Comparison of ENCODE assay signal across 8 mouse cellular contexts in the genomic region with DNA sequence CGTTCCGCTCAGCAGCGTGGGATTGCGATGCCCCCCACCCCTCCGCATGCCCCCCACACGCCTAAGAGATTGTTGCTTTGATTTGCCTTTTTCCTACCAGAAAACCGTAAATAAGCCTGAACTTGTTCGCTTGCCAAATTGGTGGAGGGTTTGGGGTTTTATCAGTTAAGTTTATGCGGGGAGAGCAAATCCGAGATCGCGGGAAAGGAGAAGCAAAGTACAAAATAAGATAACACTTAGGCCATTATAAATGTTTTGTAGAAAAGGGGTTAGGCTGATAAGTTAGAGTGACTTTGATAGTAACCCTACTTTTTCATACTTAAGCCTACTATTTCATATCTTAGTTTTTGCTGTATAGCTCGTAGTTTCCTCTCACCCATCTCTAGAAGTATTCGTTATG. TPM values are rescaled to one million over a fixed set of nuclear protein-coding genes. Genes with fewer than 3 reads are reported as not detected.
A peak's percentile ranks its signal among the peaks of the same experiment; 100 is the strongest.
DNase-seq lines count a peak whose midpoint lies in the region; ATAC-seq and TF ChIP-seq lines count a peak whose summit lies in the region.

No protein-coding gene starts in this region.

- no peak for TF ChIP-seq POLR2A in bone marrow macrophage, adult 2 months (IDR thresholded peaks at IDR 0.05; ENCODE audit: borderline replicate concordance, low read depth, low read length)

- no peak for DNase-seq in kidney, adult 18-20 months
- DNase-seq in hindbrain, embryonic 14.5 days (ENCODE audit: low spot score) = no peak
- no peak for DNase-seq in midbrain, embryonic 14.5 days
- DNase-seq in layer of hippocampus, adult 8-10 months (ENCODE audit: low spot score in 2 of 2) = no peak
- DNase-seq in right cerebral cortex, postnatal 4 days = no peak

- peaks cover 12% of the 10 kb centered on the region; the same call in 1 of the 2 replicates for H3K27me3 ChIP-seq in kidney, embryonic 16.5 days (ENCODE audit: insufficient read depth, low read length)
- peaks cover 45% of the 10 kb centered on the region for H3K27me3 ChIP-seq in hindbrain, embryonic 14.5 days (ENCODE audit: control insufficient read depth, insufficient read depth, low read length)
- peaks cover 5% of the 10 kb centered on the region; the same call in 1 of the 2 replicates for H3K27me3 ChIP-seq in midbrain, embryonic 14.5 days (ENCODE audit: control insufficient read depth, insufficient read depth, low read length)

- H3K4me3 ChIP-seq in kidney, embryonic 16.5 days (ENCODE audit: low read length) = peak overlapping the region; percentile 65
- peak overlapping the region; percentile 83 for H3K4me3 ChIP-seq in bone marrow macrophage, adult 2 months (ENCODE audit: insufficient read depth, low read length)
- H3K4me3 ChIP-seq in hindbrain, embryonic 14.5 days (replicated peaks; ENCODE audit: low read length) = peak overlapping the region; percentile 54
- peak overlapping the region; percentile 51 for H3K4me3 ChIP-seq in midbrain, embryonic 14.5 days (replicated peaks; ENCODE audit: low read depth, low read length)

- peak overlapping the region; percentile 94; the same call in 1 of the 2 replicates for H3K27ac ChIP-seq in kidney, embryonic 16.5 days (ENCODE audit: low read length)
- no peak overlapping the region; the same call in 1 of the 2 replicates for H3K27ac ChIP-seq in bone marrow macrophage, adult 2 months (ENCODE audit: insufficient read depth, low read depth, low read length)
- H3K27ac ChIP-seq in hindbrain, embryonic 14.5 days = peak overlapping the region; percentile 90; the same call in 1 of the 2 replicates
- H3K27ac ChIP-seq in midbrain, embryonic 14.5 days (replicated peaks; ENCODE audit: low read depth, low read length) = no peak overlapping the region

- H3K4me2 ChIP-seq in kidney, embryonic 16.5 days (replicated peaks; ENCODE audit: low read depth, low read length) = peak overlapping the region; percentile 65
- H3K4me2 ChIP-seq in hindbrain, embryonic 14.5 days (replicated peaks) = peak overlapping the region; percentile 56
- peak overlapping the region; percentile 54 for H3K4me2 ChIP-seq in midbrain, embryonic 14.5 days (ENCODE audit: low read length)

- 0 out of 2 replicates have a peak, but pooled peaks cover 3% of the 10 kb centered on the region for H3K36me3 ChIP-seq in kidney, embryonic 16.5 days (ENCODE audit: insufficient read depth, low read length)
- H3K36me3 ChIP-seq in hindbrain, embryonic 14.5 days (replicated peaks; ENCODE audit: control insufficient read depth, insufficient read depth) = no peaks in the 10 kb centered on the region
- no peaks in the 10 kb centered on the region for H3K36me3 ChIP-seq in midbrain, embryonic 14.5 days (ENCODE audit: control insufficient read depth, insufficient read depth, low read length)

- ATAC-seq in kidney, embryonic 16.5 days (ENCODE audit: low FRiP score, low TSS enrichment) = no peak
- ATAC-seq in hindbrain, embryonic 14.5 days (ENCODE audit: low FRiP score) = no peak
- ATAC-seq in midbrain, embryonic 14.5 days (ENCODE audit: low FRiP score, low TSS enrichment) = no peak
- ATAC-seq in megakaryocyte progenitor cell, adult 5-6 weeks (replicated peaks; ENCODE audit: poor library complexity) = no peak

- H3K9me3 ChIP-seq in kidney, embryonic 16.5 days (ENCODE audit: low read length) = no peaks in the 10 kb centered on the region
- 0 out of 2 replicates have a peak, but pooled peaks cover 4% of the 10 kb centered on the region for H3K9me3 ChIP-seq in hindbrain, embryonic 14.5 days (ENCODE audit: control insufficient read depth, low read length)
- H3K9me3 ChIP-seq in midbrain, embryonic 14.5 days (ENCODE audit: control insufficient read depth, low read length) = no peaks in the 10 kb centered on the region

- peaks cover 7% of the 10 kb centered on the region; the same call in 1 of the 2 replicates for H3K4me1 ChIP-seq in kidney, embryonic 16.5 days (ENCODE audit: insufficient read depth, low read length)
- H3K4me1 ChIP-seq in bone marrow macrophage, adult 2 months (ENCODE audit: control insufficient read depth, insufficient read depth, low read length) = no peaks in the 10 kb centered on the region
- peaks cover 7% of the 10 kb centered on the region; the same call in 1 of the 2 replicates for H3K4me1 ChIP-seq in hindbrain, embryonic 14.5 days (replicated peaks; ENCODE audit: control insufficient read depth, insufficient read depth, low read length)
- H3K4me1 ChIP-seq in midbrain, embryonic 14.5 days (ENCODE audit: control insufficient read depth, insufficient read depth, low read length) = 0 out of 2 replicates have a peak, but pooled peaks cover 4% of the 10 kb centered on the region

- H3K9ac ChIP-seq in kidney, embryonic 16.5 days (replicated peaks; ENCODE audit: low read length) = peak overlapping the region; percentile 72
- peak overlapping the region; percentile 64 for H3K9ac ChIP-seq in hindbrain, embryonic 14.5 days
- H3K9ac ChIP-seq in midbrain, embryonic 14.5 days (replicated peaks; ENCODE audit: low read length) = peak overlapping the region; percentile 54; the same call in 1 of the 2 replicates

- no peak for TF ChIP-seq CTCF in bone marrow macrophage, adult 2 months (IDR thresholded peaks at IDR 0.05; ENCODE audit: low read depth, low read length)

- 32% methylated on average over 14 of the region's 14 CpGs for WGBS in kidney, embryonic 16.5 days
- WGBS in hindbrain, embryonic 14.5 days = 24% methylated on average over 14 of the region's 14 CpGs
- 20% methylated on average over 14 of the region's 14 CpGs for WGBS in midbrain, embryonic 14.5 days

RNA-seq across cellular contexts. Expression of gene Smc1a, which starts 1.0 kb away (rescaled TPM):
- polyA plus RNA-seq in kidney, embryonic 16.5 days (2015; fragmentation: Nextera tagmentation; extraction: Ambion mirVana) = 109 and 123 TPM in 2 replicates
- 79.8 and 88.5 TPM in 2 replicates for polyA plus RNA-seq in bone marrow macrophage, adult 2 months (2012; ENCODE audit: insufficient read depth, insufficient read length, missing spikeins)
- polyA plus RNA-seq in hindbrain, embryonic 14.5 days (2014; fragmentation: Nextera tagmentation; extraction: Ambion mirVana) = 67.4 and 68.1 TPM in 2 replicates
- 50.2 and 83.1 TPM in 2 replicates for polyA plus RNA-seq in midbrain, embryonic 14.5 days (2014; fragmentation: Nextera tagmentation; extraction: Ambion mirVana)
- total RNA-seq in megakaryocyte progenitor cell, adult 5-6 weeks (2015) = 121 and 125 TPM in 2 replicates
- 264 and 317 TPM in 2 replicates for total RNA-seq in megakaryocyte progenitor cell, adult 5-6 weeks (2017)
- total RNA-seq in layer of hippocampus, adult 8-10 months (2022) = 10 to 100 TPM; 50.3 to 57.7 (median 52.3) TPM

RNA-seq across cellular contexts. Expression of gene Ribc1, which starts 1.1 kb away (rescaled TPM):
- polyA plus RNA-seq in kidney, embryonic 16.5 days (2015; fragmentation: Nextera tagmentation; extraction: Ambion mirVana) = 3.4 and 4.0 TPM in 2 replicates
- 1.4 and 2.3 TPM in 2 replicates for polyA plus RNA-seq in bone marrow macrophage, adult 2 months (2012; ENCODE audit: insufficient read depth, insufficient read length, missing spikeins)
- polyA plus RNA-seq in hindbrain, embryonic 14.5 days (2014; fragmentation: Nextera tagmentation; extraction: Ambion mirVana) = 0.86 and 2.6 TPM in 2 replicates
- 2.0 and 2.8 TPM in 2 replicates for polyA plus RNA-seq in midbrain, embryonic 14.5 days (2014; fragmentation: Nextera tagmentation; extraction: Ambion mirVana)
- 1.6 and 2.9 TPM in 2 replicates for total RNA-seq in megakaryocyte progenitor cell, adult 5-6 weeks (2015)
- total RNA-seq in megakaryocyte progenitor cell, adult 5-6 weeks (2017) = 3.0 and 3.3 TPM in 2 replicates
- total RNA-seq in layer of hippocampus, adult 8-10 months (2022) = under 1 TPM in 2 of 4 experiments, not detected in 2; 0.25 to 0.30 TPM

RNA-seq across cellular contexts. Expression of gene Hsd17b10, which starts 15.5 kb away (rescaled TPM):
- 228 and 251 TPM in 2 replicates for polyA plus RNA-seq in kidney, embryonic 16.5 days (2015; fragmentation: Nextera tagmentation; extraction: Ambion mirVana)
- 35.7 and 44.7 TPM in 2 replicates for polyA plus RNA-seq in bone marrow macrophage, adult 2 months (2012; ENCODE audit: insufficient read depth, insufficient read length, missing spikeins)
- polyA plus RNA-seq in hindbrain, embryonic 14.5 days (2014; fragmentation: Nextera tagmentation; extraction: Ambion mirVana) = 116 and 117 TPM in 2 replicates
- 106 and 111 TPM in 2 replicates for polyA plus RNA-seq in midbrain, embryonic 14.5 days (2014; fragmentation: Nextera tagmentation; extraction: Ambion mirVana)
- total RNA-seq in megakaryocyte progenitor cell, adult 5-6 weeks (2015) = 110 and 139 TPM in 2 replicates
- total RNA-seq in megakaryocyte progenitor cell, adult 5-6 weeks (2017) = 76.0 and 85.4 TPM in 2 replicates
- 10 to 100 TPM; 47.2 to 53.5 (median 50.3) TPM for total RNA-seq in layer of hippocampus, adult 8-10 months (2022)

Comparison
In these comparisons a context has a peak if more than half of its experiments do, and no peak if none do; other contexts are left out.
1. H3K27ac ChIP-seq: peak in kidney, embryonic 16.5 days (single experiment) and hindbrain, embryonic 14.5 days (single experiment); none in bone marrow macrophage, adult 2 months (single experiment) and midbrain, embryonic 14.5 days (single experiment).
2. Peak in every context shown above with its lines, with median percentiles within 50 percentile points of each other: H3K4me2 ChIP-seq, H3K4me3 ChIP-seq and H3K9ac ChIP-seq.